Mouse (Mus musculus) liver, postnatal 0 days (tissue): ENCODE results near the gene Dusp5. TPM values are rescaled to one million over a fixed set of nuclear protein-coding genes. Genes with fewer than 3 reads are reported as not detected.
A peak's percentile ranks its signal among the peaks of the same experiment; 100 is the strongest.

Source experiments
- ATAC-seq: fragments of 200-750 bp; cut with Nextera tagmentation; 2 replicates; pipeline ENCODE4 v1.8.0; 2017; ENCODE audit warnings: mild to moderate bottlenecking, moderate library complexity
- DNase-seq: peaks from one replicate; pipeline ENCODE4 v3.0.0-alpha.2; 2016
- H3K27ac ChIP-seq: fragments of 300-500 bp; sonication (generic); 2 replicates; pipeline ENCODE4 v1.5.1; 2014; ENCODE audit warnings: antibody characterized with exemption, moderate library complexity, mild to moderate bottlenecking, low read depth
- H3K27me3 ChIP-seq: fragments of 300-500 bp; sonication (generic); 2 replicates; pipeline ENCODE4 v1.6.1; 2014; ENCODE audit warnings: low read length, control low read depth, mixed read lengths; ENCODE audit not compliant: insufficient read depth
- H3K36me3 ChIP-seq: fragments of 300-500 bp; sonication (generic); replicated peaks from 2 replicates; pipeline ENCODE4 v1.6.1; 2014; ENCODE audit warnings: mild to moderate bottlenecking, control low read depth, low read length, moderate library complexity, mixed read lengths; ENCODE audit not compliant: insufficient read depth
- H3K4me1 ChIP-seq: fragments of 300-500 bp; sonication (generic); 2 replicates; pipeline ENCODE4 v1.6.1; 2014; ENCODE audit warnings: antibody characterized with exemption, mild to moderate bottlenecking, control low read depth; ENCODE audit not compliant: insufficient read depth
- H3K4me2 ChIP-seq: fragments of 300-500 bp; sonication (generic); 2 replicates; pipeline ENCODE4 v1.6.1; 2014; ENCODE audit warnings: low read depth, mild to moderate bottlenecking, low read length, moderate library complexity, mixed read lengths
- H3K4me3 ChIP-seq: fragments of 300-500 bp; sonication (generic); 2 replicates; pipeline ENCODE4 v1.5.1; 2014; ENCODE audit warnings: low read depth, low read length
- H3K9ac ChIP-seq: fragments of 300-500 bp; sonication (generic); replicated peaks from 2 replicates; pipeline ENCODE4 v1.6.1; 2014; ENCODE audit warnings: mild to moderate bottlenecking, moderate library complexity
- H3K9me3 ChIP-seq: fragments of 300-500 bp; sonication (generic); 2 replicates; pipeline ENCODE4 v1.6.1; 2016; ENCODE audit warnings: mild to moderate bottlenecking, control low read depth, low read length, mixed read lengths
- CTCF ChIP-seq: sonication (generic); IDR thresholded peaks from 2 replicates; pipeline ENCODE4 v1.5.1; 2016; ENCODE audit warnings: antibody characterized with exemption, low read depth
- EP300 ChIP-seq: IDR thresholded peaks from 2 replicates; pipeline ENCODE4 v1.6.1; 2016; ENCODE audit warnings: antibody characterized with exemption, low read depth, mild to moderate bottlenecking
- WGBS: fragments of 180-500 bp; shearing (Covaris S2); extraction: QIAGEN DNeasy Blood & Tissue Kit; methylation state at CpG from one replicate; pipeline ENCODE4 v1.1.7; 2014; ENCODE audit not compliant: insufficient replicate concordance; 5-methylcytosine and 5-hydroxymethylcytosine counted together
- polyA plus RNA-seq: library from polyadenylated mRNA; unstranded; fragments of >200 nt; fragmentation: Nextera tagmentation; extraction: Ambion mirVana; gene quantifications from 2 replicates; pipeline ENCODE4 v1.2.1, GENCODE M21; 2015

The Dusp5 gene
- polyA plus RNA-seq: 2.7 and 3.4 TPM in 2 replicates

DNA sequence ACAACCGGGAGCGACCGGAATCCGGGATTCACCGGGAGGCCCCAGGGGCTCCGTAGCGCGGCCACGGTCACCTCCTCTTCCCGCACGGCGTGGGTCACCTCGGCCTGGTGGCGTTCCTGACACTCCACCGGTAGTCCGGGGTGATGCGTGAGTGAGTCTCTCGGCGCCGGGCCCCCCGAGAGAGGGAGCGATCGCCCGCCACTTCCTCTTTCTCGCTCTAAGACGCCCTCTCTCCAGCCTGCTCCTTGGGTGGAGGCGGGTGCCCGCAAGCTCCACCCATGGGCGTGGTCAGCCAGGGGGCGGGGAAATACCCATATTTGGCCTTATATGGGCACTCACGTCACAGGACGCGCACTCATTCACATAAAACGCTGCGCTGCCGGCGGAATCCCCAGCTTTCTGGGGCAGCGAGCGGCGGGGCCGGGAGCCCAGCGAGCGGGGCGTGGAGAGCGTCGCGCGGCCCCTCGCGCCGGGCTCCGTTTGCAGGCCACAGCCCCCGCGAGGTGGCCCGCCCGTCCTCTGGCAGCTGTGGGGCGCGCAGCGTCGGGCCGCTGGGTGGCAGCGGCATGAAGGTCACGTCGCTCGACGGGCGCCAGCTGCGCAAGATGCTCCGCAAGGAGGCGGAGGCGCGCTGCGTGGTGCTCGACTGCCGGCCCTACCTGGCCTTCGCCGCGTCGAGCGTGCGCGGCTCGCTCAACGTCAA, at the start of gene Dusp5:
TSS of gene Dusp5 (plus strand) at position 358 of the 703 bp plus-strand sequence.
- Histone ChIP-seq H3K4me2 (peak within 1 kb of the TSS; percentile 92), H3K27ac (0 out of 2 replicates have a peak within 1 kb of the TSS, but pooled peaks have one; percentile 61), H3K4me1 (peaks cover 33% of the 10 kb centered on the region), H3K27me3 (peaks cover 9% of the 10 kb centered on the region), H3K9ac (peak within 1 kb of the TSS; percentile 72), H3K36me3 (0 out of 2 replicates have a peak, but pooled peaks cover 2% of the 10 kb centered on the region), H3K4me3 (peak within 1 kb of the TSS; percentile 66), H3K9me3 (no peaks in the 10 kb centered on the region)
- under 1% methylated on average over 71 of the region's 84 CpGs for WGBS
- no peak for TF ChIP-seq EP300
- TF ChIP-seq CTCF: peak; percentile 31
- peak; percentile 95 for ATAC-seq
- DNase-seq: peak; percentile 98

DNA sequence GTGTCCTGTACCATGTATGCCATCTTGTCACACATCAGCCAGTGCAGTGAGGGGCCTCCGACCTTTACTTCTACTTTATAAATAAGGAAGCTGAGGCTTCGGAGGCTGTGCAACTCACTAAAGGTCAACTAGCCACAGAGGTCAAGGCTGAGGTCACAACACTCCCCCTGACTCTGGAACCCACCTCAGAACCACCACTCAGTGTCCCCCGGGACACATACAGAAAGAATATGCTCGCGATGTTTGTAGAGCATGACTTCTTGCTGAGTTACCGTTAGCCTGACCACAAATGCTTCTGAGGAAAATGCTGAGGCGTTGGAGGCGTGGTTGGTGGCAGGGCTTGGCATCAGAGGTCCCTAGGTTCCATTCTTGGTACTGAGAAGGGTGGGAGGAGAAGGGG, 49.3 kb upstream of the Dusp5 start:
- Histone ChIP-seq H3K4me2 (no peak overlapping the region), H3K27ac (no peak overlapping the region), H3K4me1 (peaks cover 15% of the 10 kb centered on the region; the same call in 1 of the 2 replicates), H3K36me3 (no peaks in the 10 kb centered on the region), H3K9me3 (no peaks in the 10 kb centered on the region), H3K27me3 (no peaks in the 10 kb centered on the region), H3K4me3 (no peak overlapping the region), H3K9ac (no peak overlapping the region)
- WGBS: 30% methylated on average over 8 of the region's 8 CpGs
- ATAC-seq (peak; percentile 26; the same call in 1 of the 2 replicates), DNase-seq (peak; percentile 33)
- no peak for TF ChIP-seq EP300
- no peak for TF ChIP-seq CTCF

DNA sequence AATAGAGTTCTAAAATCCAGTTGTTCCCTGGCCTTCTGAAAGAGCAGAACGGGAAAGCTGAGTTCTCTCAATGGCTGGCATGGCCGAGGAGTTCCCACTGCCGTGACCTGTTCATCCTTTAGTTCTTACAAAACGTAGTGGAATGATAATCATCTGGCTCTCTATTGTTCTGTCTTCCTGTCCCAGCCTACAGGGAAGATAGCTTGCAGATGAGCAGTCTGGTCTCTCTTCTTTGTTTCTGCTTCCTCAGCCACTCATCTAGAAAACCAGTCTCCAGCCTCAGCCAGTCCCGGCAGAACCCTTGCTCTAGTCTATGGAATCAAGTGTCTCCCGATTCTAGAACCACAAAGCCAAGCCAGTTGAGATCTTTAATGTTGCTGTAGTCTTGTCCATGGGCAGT, 46.8 kb upstream of the Dusp5 start:
- H3K27ac ChIP-seq: no peak overlapping the region
- no peak overlapping the region for H3K4me2 ChIP-seq
- WGBS: 65% methylated on average over 6 of the region's 6 CpGs
- H3K9me3 ChIP-seq: no peaks in the 10 kb centered on the region
- no peak overlapping the region for H3K9ac ChIP-seq
- no peaks in the 10 kb centered on the region for H3K27me3 ChIP-seq
- no peak for TF ChIP-seq CTCF
- no peak for TF ChIP-seq EP300
- no peak for ATAC-seq
- H3K36me3 ChIP-seq: no peaks in the 10 kb centered on the region
- no peak for DNase-seq
- no peak overlapping the region for H3K4me3 ChIP-seq
- peaks cover 12% of the 10 kb centered on the region; the same call in 1 of the 2 replicates for H3K4me1 ChIP-seq

DNA sequence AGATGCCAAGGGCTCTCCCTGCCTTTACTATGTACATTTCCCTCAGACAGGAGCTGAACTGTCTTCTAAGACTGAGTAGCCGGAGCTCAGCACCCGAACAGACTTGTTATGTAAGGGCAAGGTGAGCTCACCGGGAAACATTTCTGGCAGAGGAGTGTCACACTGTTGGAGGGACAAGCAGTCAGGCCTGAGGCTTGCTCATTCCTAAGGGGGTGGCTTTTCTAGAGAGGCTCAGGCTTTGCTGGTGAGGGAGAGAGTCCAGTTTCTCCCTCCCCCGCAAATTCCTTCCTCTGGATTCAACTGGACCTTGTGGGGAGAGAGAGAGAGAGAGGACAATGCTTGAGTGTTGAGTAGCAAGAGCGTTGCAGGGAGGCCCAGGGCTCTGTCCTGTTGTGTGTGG, 46.4 kb upstream of the Dusp5 start:
- ATAC-seq: no peak
- no peak overlapping the region for H3K4me2 ChIP-seq

DNA sequence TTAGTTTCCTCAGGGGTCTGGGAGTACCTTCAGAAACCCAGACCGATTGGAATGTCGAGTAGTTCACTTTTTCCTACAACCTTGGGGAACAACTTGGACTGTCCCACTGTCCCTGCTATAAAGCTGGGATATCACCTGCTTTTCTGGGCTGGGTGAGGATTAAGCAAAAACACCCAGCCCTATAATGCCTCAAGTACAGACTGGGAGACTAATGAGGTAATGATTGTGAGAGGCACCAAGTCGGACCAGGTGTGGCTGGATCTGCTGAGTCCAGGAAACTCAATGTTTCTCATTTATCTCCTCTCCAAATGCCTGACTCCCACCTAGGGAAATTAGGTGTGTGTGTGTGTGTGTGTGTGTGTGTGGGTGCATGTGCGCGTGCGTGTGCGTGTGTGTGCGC, 44.9 kb upstream of the Dusp5 start:
- Histone ChIP-seq H3K4me3 (no peak overlapping the region), H3K4me2 (no peak overlapping the region), H3K27me3 (no peaks in the 10 kb centered on the region), H3K36me3 (no peaks in the 10 kb centered on the region), H3K9ac (no peak overlapping the region), H3K9me3 (no peaks in the 10 kb centered on the region), H3K4me1 (peaks cover 8% of the 10 kb centered on the region; the same call in 1 of the 2 replicates), H3K27ac (no peak overlapping the region)
- WGBS: 84% methylated on average over 8 of the region's 8 CpGs
- no peak for ATAC-seq
- TF ChIP-seq CTCF (no peak), EP300 (no peak)
- no peak for DNase-seq

More for the DNA sequence above, 46.4 kb upstream of the Dusp5 start:
- Histone ChIP-seq H3K4me1 (peaks cover 8% of the 10 kb centered on the region; the same call in 1 of the 2 replicates), H3K9me3 (no peaks in the 10 kb centered on the region), H3K27ac (no peak overlapping the region), H3K36me3 (no peaks in the 10 kb centered on the region), H3K27me3 (no peaks in the 10 kb centered on the region), H3K9ac (no peak overlapping the region), H3K4me3 (no peak overlapping the region)
- TF ChIP-seq EP300 (no peak), CTCF (no peak)
- WGBS: 76% methylated on average over 5 of the region's 5 CpGs
- DNase-seq: no peak

DNA sequence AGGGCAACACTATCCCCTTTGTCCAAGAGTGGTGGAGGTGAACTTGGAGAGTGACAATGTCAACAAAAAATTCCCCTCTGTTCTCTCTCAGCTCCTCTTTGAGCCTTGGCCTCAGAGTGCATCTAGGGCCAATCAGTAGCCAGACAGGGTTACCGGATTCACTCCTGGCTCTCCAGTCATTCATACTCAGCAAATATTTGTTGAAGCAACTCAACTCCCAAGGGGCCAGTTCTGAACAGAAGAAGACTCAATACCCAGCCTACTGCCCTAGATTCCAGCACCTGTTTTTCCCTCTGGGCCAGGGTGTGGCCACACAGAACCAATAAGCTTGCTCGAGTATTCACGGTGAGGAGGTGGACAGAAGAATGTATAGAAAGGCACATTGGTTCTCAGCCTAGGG, 44.0 kb upstream of the Dusp5 start:
- Histone ChIP-seq H3K4me2 (no peak overlapping the region), H3K36me3 (no peaks in the 10 kb centered on the region), H3K4me3 (no peak overlapping the region), H3K9ac (no peak overlapping the region), H3K27me3 (no peaks in the 10 kb centered on the region), H3K4me1 (peaks cover 5% of the 10 kb centered on the region; the same call in 1 of the 2 replicates), H3K9me3 (no peaks in the 10 kb centered on the region), H3K27ac (no peak overlapping the region)
- DNase-seq (no peak), ATAC-seq (no peak)
- 60% methylated on average over 3 of the region's 3 CpGs for WGBS
- TF ChIP-seq EP300 (no peak), CTCF (no peak)
